Mouse (Mus musculus): ENCODE measurements at regions not wholly inside any gene's neighbourhood (a gene's known extent, or its start where the extent isn't known, plus 50 kb on each side); places are given as distances from the start of the nearest gene placed in this dataset.

DNA sequence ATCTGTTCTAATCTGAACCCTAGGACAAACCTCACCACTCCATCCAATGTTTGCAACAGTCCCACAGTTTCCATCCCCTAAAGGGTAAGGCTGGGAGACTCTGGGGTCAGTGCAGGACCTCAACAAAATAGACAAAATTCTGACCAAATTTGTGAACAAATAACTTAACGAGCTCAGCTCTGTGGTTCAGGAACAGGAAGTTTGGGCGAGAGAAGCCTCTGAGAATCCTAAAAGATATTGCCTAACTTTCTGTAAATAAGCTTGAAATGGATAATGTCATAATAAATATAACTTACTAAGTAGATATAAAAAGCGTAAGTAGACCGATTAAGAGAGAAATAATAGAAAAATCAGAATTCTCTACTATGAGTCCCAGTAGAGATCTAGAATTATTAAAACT lies 416.9 kb downstream of the Plcl1 start:
- H3K4me3 ChIP-seq, result no peak overlapping the region
- no peaks in the 10 kb centered on the region for H3K36me3 ChIP-seq (ENCODE audit: control insufficient read depth, insufficient read depth)
- no peak overlapping the region for H3K4me2 ChIP-seq (ENCODE audit: low read depth)
- H3K27me3 ChIP-seq (ENCODE audit: control insufficient read depth, insufficient read depth, insufficient read length), result no peaks in the 10 kb centered on the region
- no peak for TF ChIP-seq POLR2A (IDR thresholded peaks at IDR 0.05; ENCODE audit: insufficient read length, low read depth)
- no peak for TF ChIP-seq MYOD1 (IDR thresholded peaks at IDR 0.05; ENCODE audit: control insufficient read depth in 1 of 3, insufficient read length in 2 of 3, low read depth in 2 of 3)
- TF ChIP-seq POLR2AphosphoS2 (IDR thresholded peaks at IDR 0.05; ENCODE audit: insufficient read length, low read depth), result no peak
- no peak overlapping the region for H3ac ChIP-seq (ENCODE audit: control insufficient read depth, insufficient read length)
- H3K79me2 ChIP-seq (ENCODE audit: control insufficient read depth, insufficient read depth), result no peaks in the 10 kb centered on the region

DNA sequence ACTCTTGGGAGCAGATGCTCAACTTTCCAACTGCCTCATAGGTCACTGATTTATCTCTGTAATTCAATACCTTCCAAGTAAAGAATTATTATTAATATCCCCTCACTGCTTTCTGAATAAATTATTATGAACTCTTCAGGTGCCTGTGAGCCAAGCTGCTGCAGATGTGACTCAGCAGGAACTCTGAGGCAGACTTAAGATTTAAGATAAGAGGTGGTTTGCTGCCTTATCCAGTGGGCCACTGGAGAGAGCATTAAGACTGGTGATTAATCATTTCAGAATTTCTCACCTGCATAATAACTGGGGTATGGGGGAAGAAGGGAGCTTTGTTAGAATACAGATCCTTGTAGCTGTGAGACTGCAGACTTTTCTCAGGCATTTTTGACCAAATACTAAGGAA lies 421.5 kb downstream of the Plcl1 start:
- no peak overlapping the region for H3ac ChIP-seq (ENCODE audit: control insufficient read depth, insufficient read length)
- no peaks in the 10 kb centered on the region for H3K27me3 ChIP-seq (ENCODE audit: control insufficient read depth, insufficient read depth, insufficient read length)
- no peaks in the 10 kb centered on the region for H3K79me2 ChIP-seq (ENCODE audit: control insufficient read depth, insufficient read depth)
- no peaks in the 10 kb centered on the region for H3K36me3 ChIP-seq (ENCODE audit: control insufficient read depth, insufficient read depth)
- H3K4me3 ChIP-seq, result no peak overlapping the region
- TF ChIP-seq TCF3 (IDR thresholded peaks at IDR 0.05; ENCODE audit: insufficient read length, low read depth), result no peak
- no peak for TF ChIP-seq SRF (IDR thresholded peaks at IDR 0.05; ENCODE audit: control insufficient read depth, insufficient read length, low read depth)
- no peak for TF ChIP-seq MYOG (IDR thresholded peaks at IDR 0.05; ENCODE audit: control insufficient read depth in 1 of 3, insufficient read depth in 1 of 3, insufficient read length in 2 of 3, low read depth in 2 of 3)
- no peak overlapping the region for H3K4me2 ChIP-seq (ENCODE audit: low read depth)

- no peak overlapping the region for H3ac ChIP-seq (ENCODE audit: control insufficient read depth, insufficient read length)
- no peaks in the 10 kb centered on the region for H3K36me3 ChIP-seq (ENCODE audit: control insufficient read depth, insufficient read depth)
- no peak overlapping the region for H3K4me2 ChIP-seq (ENCODE audit: low read depth)
- H3K4me3 ChIP-seq, result no peak overlapping the region
- TF ChIP-seq MYOG (IDR thresholded peaks at IDR 0.05; ENCODE audit: control insufficient read depth in 1 of 3, insufficient read depth in 1 of 3, insufficient read length in 2 of 3, low read depth in 2 of 3), result no peak
- H3K79me2 ChIP-seq (ENCODE audit: control insufficient read depth, insufficient read depth), result no peaks in the 10 kb centered on the region
- no peaks in the 10 kb centered on the region for H3K27me3 ChIP-seq (ENCODE audit: control insufficient read depth, insufficient read depth, insufficient read length)
Observed at GRCm38 (mm10) chr1:55835281-55835680, 429.6 kb downstream of the Plcl1 start.

GRCm38 (mm10) chr1:55836750-55837149 lies 431.0 kb downstream of the Plcl1 start:
- Histone ChIP-seq H3K4me2 (ENCODE audit: low read depth) (no peak overlapping the region), H3K4me3 (no peak overlapping the region), H3K27me3 (ENCODE audit: control insufficient read depth, insufficient read depth, insufficient read length) (no peaks in the 10 kb centered on the region), H3K36me3 (ENCODE audit: control insufficient read depth, insufficient read depth) (no peaks in the 10 kb centered on the region), H3K79me2 (ENCODE audit: control insufficient read depth, insufficient read depth) (no peaks in the 10 kb centered on the region), H3ac (ENCODE audit: control insufficient read depth, insufficient read length) (no peak overlapping the region)
- no peak for TF ChIP-seq POLR2AphosphoS2 (IDR thresholded peaks at IDR 0.05; ENCODE audit: insufficient read length, low read depth)
- no peak for TF ChIP-seq CEBPB (IDR thresholded peaks at IDR 0.05; ENCODE audit: insufficient read depth, poor library complexity, severe bottlenecking)
- TF ChIP-seq TCF3 (IDR thresholded peaks at IDR 0.05; ENCODE audit: insufficient read length, low read depth), result no peak

DNA sequence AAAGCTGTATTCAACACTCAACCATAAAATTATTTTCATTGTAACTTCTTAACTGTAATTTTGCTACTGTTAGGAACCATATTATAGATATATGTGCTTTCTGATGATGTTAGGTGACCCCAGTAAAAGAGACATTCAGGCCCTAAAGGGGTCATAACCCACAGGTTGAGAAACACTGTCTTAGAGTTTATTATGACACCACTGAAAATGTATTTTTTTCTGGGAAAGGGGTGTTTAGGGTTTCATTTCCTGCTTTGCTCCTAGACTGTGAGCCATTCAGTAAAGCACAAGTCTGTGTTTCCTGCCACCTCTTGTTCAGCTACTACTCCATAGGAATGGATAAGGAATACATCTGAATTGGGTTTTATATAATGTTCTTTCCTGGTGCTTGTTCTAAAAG lies 431.6 kb downstream of the Plcl1 start:
- TF ChIP-seq SRF (IDR thresholded peaks at IDR 0.05; ENCODE audit: control insufficient read depth, insufficient read length, low read depth) (no peak), POLR2AphosphoS2 (IDR thresholded peaks at IDR 0.05; ENCODE audit: insufficient read length, low read depth) (no peak), CEBPB (IDR thresholded peaks at IDR 0.05; ENCODE audit: insufficient read depth, poor library complexity, severe bottlenecking) (no peak), REST (IDR thresholded peaks at IDR 0.05; ENCODE audit: insufficient read depth, insufficient read length) (no peak), TCF12 (IDR thresholded peaks at IDR 0.05; ENCODE audit: insufficient read depth, poor library complexity, severe bottlenecking) (no peak), TCF3 (IDR thresholded peaks at IDR 0.05; ENCODE audit: insufficient read length, low read depth) (no peak), USF1 (IDR thresholded peaks at IDR 0.05; ENCODE audit: low read depth) (no peak), MYOD1 (IDR thresholded peaks at IDR 0.05; ENCODE audit: control insufficient read depth in 1 of 3, insufficient read length in 2 of 3, low read depth in 2 of 3) (no peak), MYOG (IDR thresholded peaks at IDR 0.05; ENCODE audit: control insufficient read depth in 1 of 3, insufficient read depth in 1 of 3, insufficient read length in 2 of 3, low read depth in 2 of 3) (no peak), E2F4 (IDR thresholded peaks at IDR 0.05; ENCODE audit: insufficient read depth) (no peak), MAX (IDR thresholded peaks at IDR 0.05; ENCODE audit: low read depth) (no peak), POLR2A (IDR thresholded peaks at IDR 0.05; ENCODE audit: insufficient read length, low read depth) (no peak)
- no peak overlapping the region for H3K4me2 ChIP-seq (ENCODE audit: low read depth)
- H3K36me3 ChIP-seq (ENCODE audit: control insufficient read depth, insufficient read depth), result no peaks in the 10 kb centered on the region
- H3K4me3 ChIP-seq, result no peak overlapping the region
- no peaks in the 10 kb centered on the region for H3K79me2 ChIP-seq (ENCODE audit: control insufficient read depth, insufficient read depth)
- no peaks in the 10 kb centered on the region for H3K27me3 ChIP-seq (ENCODE audit: control insufficient read depth, insufficient read depth, insufficient read length)
- no peak overlapping the region for H3ac ChIP-seq (ENCODE audit: control insufficient read depth, insufficient read length)

- Histone ChIP-seq H3K4me2 (ENCODE audit: low read depth) (no peak overlapping the region), H3K36me3 (ENCODE audit: control insufficient read depth, insufficient read depth) (no peaks in the 10 kb centered on the region), H3K27me3 (ENCODE audit: control insufficient read depth, insufficient read depth, insufficient read length) (no peaks in the 10 kb centered on the region), H3ac (ENCODE audit: control insufficient read depth, insufficient read length) (no peak overlapping the region), H3K79me2 (ENCODE audit: control insufficient read depth, insufficient read depth) (no peaks in the 10 kb centered on the region), H3K4me3 (no peak overlapping the region)
- TF ChIP-seq MYOG (IDR thresholded peaks at IDR 0.05; ENCODE audit: control insufficient read depth in 1 of 3, insufficient read depth in 1 of 3, insufficient read length in 2 of 3, low read depth in 2 of 3) (no peak), CEBPB (IDR thresholded peaks at IDR 0.05; ENCODE audit: insufficient read depth, poor library complexity, severe bottlenecking) (no peak), USF1 (IDR thresholded peaks at IDR 0.05; ENCODE audit: low read depth) (no peak), POLR2AphosphoS2 (IDR thresholded peaks at IDR 0.05; ENCODE audit: insufficient read length, low read depth) (no peak), POLR2A (IDR thresholded peaks at IDR 0.05; ENCODE audit: insufficient read length, low read depth) (no peak), TCF3 (IDR thresholded peaks at IDR 0.05; ENCODE audit: insufficient read length, low read depth) (no peak), TCF12 (IDR thresholded peaks at IDR 0.05; ENCODE audit: insufficient read depth, poor library complexity, severe bottlenecking) (no peak), SRF (IDR thresholded peaks at IDR 0.05; ENCODE audit: control insufficient read depth, insufficient read length, low read depth) (no peak), MYOD1 (IDR thresholded peaks at IDR 0.05; ENCODE audit: control insufficient read depth in 1 of 3, insufficient read length in 2 of 3, low read depth in 2 of 3) (no peak), E2F4 (IDR thresholded peaks at IDR 0.05; ENCODE audit: insufficient read depth) (no peak), MAX (IDR thresholded peaks at IDR 0.05; ENCODE audit: low read depth) (no peak), REST (IDR thresholded peaks at IDR 0.05; ENCODE audit: insufficient read depth, insufficient read length) (no peak)
Observed at GRCm38 (mm10) chr1:55838168-55838567, 432.4 kb downstream of the Plcl1 start.
